Mouse (Mus musculus) heart, adult 11 months (tissue): ENCODE results near the gene Slc25a44.

Experiments
- DNase-seq: peaks from one replicate; pipeline ENCODE4 v3.0.0; 2022

Slc25a44 gene

DNA sequence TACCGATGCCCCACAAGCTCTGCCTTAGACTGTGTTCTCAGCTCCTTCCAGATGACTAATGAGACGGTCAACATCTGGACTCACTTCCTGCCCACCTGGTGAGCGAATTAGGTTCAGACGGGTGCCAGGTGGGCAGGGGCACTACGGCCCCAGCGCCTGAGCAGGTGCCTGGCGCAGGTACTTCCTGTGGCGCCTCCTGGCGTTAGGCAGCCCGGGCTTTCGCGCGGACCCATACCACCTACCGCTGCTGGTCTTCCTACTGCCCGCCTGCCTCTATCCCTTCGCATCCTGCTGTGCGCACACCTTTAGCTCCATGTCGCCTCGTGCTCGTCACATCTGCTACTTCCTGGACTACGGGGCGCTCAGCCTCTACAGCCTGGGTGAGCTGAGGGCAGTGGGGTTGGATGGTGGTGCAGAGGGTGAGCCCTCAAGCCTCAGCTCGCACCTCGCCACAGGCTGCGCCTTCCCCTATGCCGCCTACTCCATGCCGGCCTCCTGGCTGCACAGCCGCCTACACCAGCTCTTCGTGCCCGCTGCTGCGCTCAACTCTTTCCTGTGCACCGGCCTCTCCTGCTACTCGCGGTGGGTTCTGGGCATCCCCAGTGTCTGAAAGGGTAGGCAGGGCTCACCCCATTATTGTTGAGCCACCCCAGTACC lies 59.1 kb downstream of the Slc25a44 start:
- no peak for DNase-seq

DNA sequence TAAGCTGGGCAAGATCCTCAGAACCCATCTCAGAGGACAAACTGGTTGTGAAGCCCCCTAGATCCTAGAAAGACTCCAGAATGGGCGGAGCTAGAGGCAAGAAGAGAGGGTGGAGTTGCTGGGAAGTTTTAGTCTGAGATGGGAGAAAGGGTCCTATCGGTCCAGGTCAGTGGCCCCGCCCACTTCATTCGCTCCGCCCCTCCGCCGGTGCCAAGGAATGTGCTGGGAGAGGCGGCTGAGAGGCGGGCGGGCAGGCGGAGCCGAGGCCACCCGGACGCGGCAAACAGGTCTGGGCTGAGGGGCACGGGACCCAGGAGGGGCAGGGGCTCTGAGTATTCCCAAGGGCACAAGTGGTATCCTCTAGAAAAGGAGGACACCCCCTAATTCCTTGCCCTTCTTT lies 60.6 kb downstream of the Slc25a44 start, which contains the start of gene Paqr6:
Gene Paqr6 (plus strand): TSS at position 248 of the 400 bp plus-strand sequence.
- peak; percentile 97 for DNase-seq

DNA sequence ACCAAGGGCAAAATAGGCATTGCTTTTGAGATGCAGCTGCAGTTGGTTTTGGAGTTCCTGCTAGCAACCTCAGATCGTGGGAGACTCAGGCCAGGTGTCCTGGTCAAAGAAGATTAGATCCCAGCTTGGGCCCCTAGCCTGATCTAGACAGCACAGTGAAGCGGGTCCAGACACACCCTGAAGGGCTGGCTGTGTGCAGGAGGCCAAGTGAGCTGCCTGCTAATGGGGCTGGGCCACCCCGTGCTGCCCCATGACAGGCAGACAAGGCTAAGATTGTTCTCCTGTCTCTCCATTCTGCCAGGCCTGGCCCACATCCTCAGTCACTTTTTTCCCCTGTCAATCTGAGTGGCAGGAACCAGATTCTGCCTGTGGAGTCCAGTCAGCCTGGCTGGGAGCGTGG lies 61.2 kb downstream of the Slc25a44 start:
- peak; percentile 95 for DNase-seq

DNA sequence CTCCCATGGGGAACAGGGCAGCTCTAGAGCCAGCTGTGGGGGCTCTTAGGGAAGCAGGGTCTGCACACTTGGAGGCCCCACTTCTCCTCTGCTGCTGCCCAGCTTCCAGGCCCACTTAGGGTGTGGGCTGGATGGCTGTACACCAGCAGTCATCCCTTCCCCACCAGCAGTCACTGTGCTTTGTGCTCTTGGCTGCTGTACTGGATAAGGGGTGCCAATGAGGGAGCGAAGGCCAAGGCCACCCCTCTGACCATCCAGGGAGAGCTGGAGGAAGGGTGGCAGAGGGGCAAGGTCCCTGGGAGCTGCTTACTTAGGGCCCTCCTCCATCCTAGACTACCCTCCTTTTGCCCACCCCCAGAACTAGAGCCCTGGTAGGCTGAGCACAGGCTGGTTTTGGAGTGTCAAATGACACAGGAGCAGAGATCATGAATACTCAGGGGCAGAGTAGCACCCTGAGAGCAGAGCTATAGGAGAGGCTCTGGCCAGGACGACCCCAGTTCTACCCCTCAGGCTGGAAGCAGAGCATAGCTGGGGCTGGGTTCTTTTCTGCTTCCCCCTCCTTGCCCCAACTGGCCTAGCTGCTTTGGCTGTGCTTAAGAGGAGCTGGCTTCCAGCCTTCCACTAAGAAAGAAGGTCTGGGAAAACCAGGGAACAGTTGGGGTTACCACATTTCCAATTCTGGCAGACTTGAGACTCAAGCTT lies 63.2 kb downstream of the Slc25a44 start:
- no peak for DNase-seq

DNA sequence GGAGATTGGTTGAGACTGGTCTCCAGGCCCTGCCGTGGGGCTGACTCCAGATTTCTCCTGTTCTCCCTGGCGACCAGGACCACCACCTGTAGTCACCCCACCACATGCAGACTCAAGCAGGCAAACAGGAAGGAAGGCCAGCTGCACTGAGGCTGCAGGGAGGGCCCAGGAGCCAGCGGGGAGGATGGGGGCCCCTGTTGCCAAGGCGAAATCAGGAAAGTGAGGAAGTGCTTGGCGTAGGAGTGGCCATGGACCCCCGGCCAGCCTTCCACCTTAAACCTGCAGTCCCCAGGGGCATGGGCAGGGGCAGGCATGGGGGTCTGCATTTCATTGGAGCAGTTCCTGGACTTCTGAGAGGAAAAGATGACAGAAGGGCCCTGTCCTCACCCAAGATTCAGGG lies 63.8 kb downstream of the Slc25a44 start:
- no peak for DNase-seq
